Mouse (Mus musculus): ENCODE data around the gene Aqp3.

DNA sequence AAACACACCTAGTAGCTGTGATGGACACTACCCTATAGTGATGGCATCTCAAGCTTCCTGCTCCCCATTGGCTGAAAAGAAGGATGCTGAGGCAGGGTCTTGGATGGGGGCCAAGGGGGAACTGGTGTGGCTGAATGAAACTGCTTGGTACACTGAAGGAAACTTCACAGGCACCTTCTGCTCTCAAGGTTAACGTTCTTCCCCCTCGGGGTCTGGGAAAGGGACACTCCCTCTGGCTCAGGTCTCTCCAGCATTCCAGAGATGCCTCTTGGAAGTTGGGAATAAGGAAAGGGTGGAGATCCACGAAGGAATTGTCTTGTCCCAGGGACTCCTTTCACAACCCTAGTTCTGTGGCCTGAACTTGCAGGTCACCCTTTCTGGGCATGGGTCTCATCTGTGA, 6.6 kb downstream of the Aqp3 start:
- TF ChIP-seq POLR2A (IDR thresholded peaks at IDR 0.05; ENCODE audit: insufficient read depth, low read depth, low read length), result no peak
- TF ChIP-seq CTCF (IDR thresholded peaks at IDR 0.05; ENCODE audit: insufficient read depth, low read depth, low read length), result no peak

Data from olfactory bulb, adult 2 months (tissue).